Mouse (Mus musculus) granulocyte monocyte progenitor cell, adult 5-6 weeks (primary cell): ENCODE measurements at regions not wholly inside any gene's neighbourhood (a gene's known extent, or its start where the extent isn't known, plus 50 kb on each side); places are given as distances from the start of the nearest gene placed in this dataset.

ENCODE experiments used
- ATAC-seq: replicated peaks from 2 replicates; pipeline ENCODE4 v1.8.0; 2016; ENCODE audit warnings: mild to moderate bottlenecking, moderate TSS enrichment, inconsistent platforms; ENCODE audit not compliant: poor library complexity, severe bottlenecking

GRCm38 (mm10) chr4:82164058-82164457 is 541.5 kb downstream of the Nfib start:
- ATAC-seq = no peak

- ATAC-seq = no peak
These were observed 543.7 kb downstream of the Nfib start for GRCm38 (mm10) chr4:82161818-82162217.

- ATAC-seq = no peak
These were observed 544.3 kb downstream of the Nfib start for GRCm38 (mm10) chr4:82161232-82161631.

GRCm38 (mm10) chr4:82160233-82160632 is 545.3 kb downstream of the Nfib start:
- ATAC-seq = no peak; the same call in 1 of the 2 replicates

GRCm38 (mm10) chr4:82155642-82156320 is 549.8 kb downstream of the Nfib start:
- ATAC-seq = no peak

- ATAC-seq = no peak
These were observed 551.5 kb downstream of the Nfib start for GRCm38 (mm10) chr4:82154021-82154555.

- ATAC-seq = no peak
These were observed 551.9 kb downstream of the Nfib start for GRCm38 (mm10) chr4:82153604-82154003.

- no peak for ATAC-seq
These were observed 555.6 kb downstream of the Nfib start for GRCm38 (mm10) chr4:82149957-82150356.

GRCm38 (mm10) chr4:82148129-82149064 is 557.2 kb downstream of the Nfib start:
- ATAC-seq = no peak

GRCm38 (mm10) chr4:82142391-82142790 is 563.2 kb downstream of the Nfib start:
- no peak for ATAC-seq

- ATAC-seq = no peak
These were observed 565.7 kb downstream of the Nfib start for GRCm38 (mm10) chr4:82139806-82140205.

- ATAC-seq = no peak
These were observed 566.5 kb downstream of the Nfib start for GRCm38 (mm10) chr4:82139016-82139415.

GRCm38 (mm10) chr4:82132851-82133250 is 572.7 kb downstream of the Nfib start:
- no peak for ATAC-seq

- no peak for ATAC-seq
These were observed 573.2 kb downstream of the Nfib start for GRCm38 (mm10) chr4:82132326-82132725.

GRCm38 (mm10) chr4:82129471-82129870 is 576.1 kb downstream of the Nfib start:
- ATAC-seq = no peak

- ATAC-seq = no peak
These were observed 581.8 kb downstream of the Nfib start for GRCm38 (mm10) chr4:82123733-82124132.

- ATAC-seq = no peak
These were observed 582.4 kb downstream of the Nfib start for GRCm38 (mm10) chr4:82123101-82123500.

GRCm38 (mm10) chr4:82120796-82121195 is 584.8 kb downstream of the Nfib start:
- ATAC-seq = no peak

GRCm38 (mm10) chr4:82120326-82120725 is 585.2 kb downstream of the Nfib start:
- no peak for ATAC-seq

- no peak for ATAC-seq
These were observed 603.7 kb downstream of the Nfib start for GRCm38 (mm10) chr4:82101837-82102236.

- no peak for ATAC-seq
These were observed 605.6 kb downstream of the Nfib start for GRCm38 (mm10) chr4:82099970-82100368.
